Mouse (Mus musculus): ENCODE measurements at regions not wholly inside any gene's neighbourhood (a gene's known extent, or its start where the extent isn't known, plus 50 kb on each side); places are given as distances from the start of the nearest gene placed in this dataset.

DNA sequence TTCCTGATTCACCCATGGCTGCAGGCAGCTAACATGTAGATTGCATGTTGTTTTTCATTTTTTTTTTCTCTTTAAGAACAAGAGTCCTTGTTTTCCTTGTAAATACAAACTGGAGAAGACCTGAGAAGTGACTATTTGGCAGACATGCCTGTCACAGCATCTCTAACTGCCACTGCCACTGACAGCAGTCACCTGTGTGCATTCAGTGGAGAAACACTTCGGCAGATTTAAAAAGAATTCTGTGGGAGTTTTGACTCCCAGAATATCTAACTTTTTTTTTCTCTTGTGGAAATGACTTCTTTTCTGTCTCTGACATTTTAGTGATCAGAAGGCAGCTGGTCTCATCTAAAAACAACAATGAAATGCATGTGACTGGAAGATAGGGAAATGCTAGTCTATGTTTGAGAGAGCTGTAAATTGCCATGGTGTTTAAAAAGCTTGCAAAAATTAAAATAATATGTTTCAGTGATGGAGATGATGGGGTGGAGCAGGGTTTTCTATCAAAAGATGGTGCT, 526.0 kb upstream of the Agtr1b start:
- Histone ChIP-seq H3K27me3 (ENCODE audit: insufficient read depth, poor library complexity, severe bottlenecking) (no peaks in the 10 kb centered on the region), H3K27ac (no peak overlapping the region), H3K4me3 (no peak overlapping the region), H3K9me3 (no peaks in the 10 kb centered on the region), H3K36me3 (no peaks in the 10 kb centered on the region), H3K4me1 (replicated peaks) (no peaks in the 10 kb centered on the region)
- 80% methylated on average over 1 of the region's 1 CpGs for WGBS
- DNase-seq (ENCODE audit: low spot score): no peak

DNA sequence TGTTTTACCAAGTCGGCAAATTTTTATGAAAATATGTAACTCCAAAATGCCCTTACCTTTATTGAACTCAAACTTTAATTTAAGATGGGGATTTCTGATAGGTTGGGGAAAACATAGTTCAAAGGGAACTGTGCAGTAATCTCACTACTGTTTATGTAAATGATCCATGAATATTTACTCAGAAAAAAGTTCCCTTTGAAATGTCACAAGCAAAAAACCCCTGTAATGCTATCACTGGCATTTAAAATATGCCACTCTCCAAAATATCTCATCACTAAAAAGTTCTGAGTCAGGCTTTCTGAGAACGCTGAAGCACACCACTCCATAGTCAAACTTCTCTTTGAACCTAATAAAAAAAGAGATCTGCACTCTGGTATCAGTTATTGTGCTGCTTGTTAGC, 497.3 kb upstream of the Agtr1b start:
- 85% methylated on average over 2 of the region's 2 CpGs for WGBS
- Histone ChIP-seq H3K27ac (no peak overlapping the region), H3K4me3 (no peak overlapping the region), H3K27me3 (ENCODE audit: insufficient read depth, poor library complexity, severe bottlenecking) (no peaks in the 10 kb centered on the region), H3K36me3 (no peaks in the 10 kb centered on the region), H3K4me1 (replicated peaks) (no peaks in the 10 kb centered on the region), H3K9me3 (no peaks in the 10 kb centered on the region)
- no peak for DNase-seq (ENCODE audit: low spot score)

DNA sequence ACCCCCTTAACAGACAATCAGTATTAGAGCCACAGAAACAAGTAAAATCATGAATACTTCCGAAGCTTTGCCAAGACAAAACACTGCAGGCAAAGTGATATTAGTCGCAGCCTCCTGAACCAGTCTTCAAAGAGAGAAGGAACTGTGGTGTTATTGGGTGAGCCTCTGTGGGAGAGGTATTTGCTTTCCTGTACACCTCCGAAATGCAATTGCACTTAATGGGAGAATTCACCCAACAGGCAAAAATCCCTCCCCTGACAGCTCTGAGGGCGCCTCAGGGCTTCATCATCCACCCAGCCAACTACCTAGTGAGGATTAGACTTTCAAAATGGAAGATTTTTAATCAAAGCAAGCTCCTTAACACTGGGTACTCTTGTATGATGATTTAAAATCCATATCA, 464.1 kb upstream of the Agtr1b start:
- H3K27ac ChIP-seq: no peak overlapping the region
- H3K4me1 ChIP-seq (replicated peaks): no peaks in the 10 kb centered on the region
- 79% methylated on average over 4 of the region's 4 CpGs for WGBS
- no peak for DNase-seq (ENCODE audit: low spot score)
- no peak overlapping the region for H3K4me3 ChIP-seq
- no peaks in the 10 kb centered on the region for H3K9me3 ChIP-seq
- H3K36me3 ChIP-seq: no peaks in the 10 kb centered on the region
- H3K27me3 ChIP-seq (ENCODE audit: insufficient read depth, poor library complexity, severe bottlenecking): no peaks in the 10 kb centered on the region

- Histone ChIP-seq H3K9me3 (no peaks in the 10 kb centered on the region), H3K4me1 (replicated peaks) (no peaks in the 10 kb centered on the region), H3K27me3 (ENCODE audit: insufficient read depth, poor library complexity, severe bottlenecking) (no peaks in the 10 kb centered on the region), H3K27ac (no peak overlapping the region), H3K36me3 (no peaks in the 10 kb centered on the region), H3K4me3 (no peak overlapping the region)
- DNase-seq (ENCODE audit: low spot score): no peak
- 77% methylated on average over 1 of the region's 1 CpGs for WGBS
Measured at GRCm38 (mm10) chr3:20829391-20829790, 462.4 kb upstream of the Agtr1b start.

DNA sequence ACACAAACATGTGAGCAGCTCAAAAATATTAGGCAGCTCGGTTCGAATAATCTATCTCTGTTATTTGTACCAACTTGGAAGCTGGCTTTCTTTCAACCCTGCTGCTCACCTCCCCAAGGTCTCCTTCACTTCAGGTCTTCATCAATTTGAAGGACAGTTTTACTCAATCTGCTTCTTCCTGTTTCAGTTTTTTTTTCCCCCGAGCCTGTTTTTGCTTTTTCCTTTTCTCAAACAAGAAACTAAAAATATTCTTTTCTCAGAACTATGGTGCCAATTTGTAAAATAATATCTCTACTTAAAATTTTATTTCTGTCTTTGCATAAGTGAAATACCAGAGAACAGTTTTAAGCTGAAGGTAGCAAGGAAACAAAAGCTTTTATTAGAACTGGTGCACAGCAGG, 461.8 kb upstream of the Agtr1b start:
- H3K4me3 ChIP-seq: no peak overlapping the region
- WGBS: 85% methylated on average over 3 of the region's 3 CpGs
- no peaks in the 10 kb centered on the region for H3K9me3 ChIP-seq
- no peaks in the 10 kb centered on the region for H3K36me3 ChIP-seq
- DNase-seq (ENCODE audit: low spot score): no peak
- H3K27ac ChIP-seq: no peak overlapping the region
- no peaks in the 10 kb centered on the region for H3K4me1 ChIP-seq (replicated peaks)
- no peaks in the 10 kb centered on the region for H3K27me3 ChIP-seq (ENCODE audit: insufficient read depth, poor library complexity, severe bottlenecking)

DNA sequence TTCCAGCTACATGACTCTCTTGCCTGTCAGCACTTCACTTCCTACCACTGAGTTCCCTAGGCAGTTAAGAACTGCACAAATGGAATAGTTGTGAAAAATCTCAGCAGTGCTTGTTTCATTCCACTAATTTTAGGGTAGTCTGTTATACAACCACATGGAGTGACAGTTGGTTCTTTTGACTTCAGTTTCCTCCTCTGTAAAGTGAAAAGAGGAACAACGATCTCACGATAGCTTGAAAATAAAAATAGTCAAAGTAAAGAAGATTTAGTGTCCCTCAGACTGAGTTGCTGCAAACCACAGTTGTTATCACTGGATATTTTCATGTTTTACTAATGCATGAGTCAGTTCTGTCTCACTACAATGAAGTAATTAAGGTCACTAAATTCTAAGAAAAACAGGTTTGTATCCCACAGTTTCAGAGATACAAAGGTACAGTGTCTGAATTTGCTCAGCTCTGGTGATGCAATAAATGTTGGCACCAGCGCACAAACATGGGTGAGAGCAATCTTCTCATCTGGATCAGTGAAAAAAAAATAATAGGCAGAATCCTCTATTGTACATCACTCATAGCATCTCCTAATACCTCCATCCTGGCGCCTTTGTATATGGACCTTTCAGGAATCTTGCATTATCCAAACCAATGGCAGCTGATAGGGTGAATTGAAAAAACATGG, 458.8 kb upstream of the Agtr1b start:
- Histone ChIP-seq H3K36me3 (no peaks in the 10 kb centered on the region), H3K27me3 (ENCODE audit: insufficient read depth, poor library complexity, severe bottlenecking) (no peaks in the 10 kb centered on the region), H3K4me3 (no peak overlapping the region), H3K4me1 (replicated peaks) (no peaks in the 10 kb centered on the region), H3K27ac (no peak overlapping the region), H3K9me3 (no peaks in the 10 kb centered on the region)
- WGBS: 91% methylated on average over 4 of the region's 4 CpGs
- DNase-seq (ENCODE audit: low spot score): no peak

DNA sequence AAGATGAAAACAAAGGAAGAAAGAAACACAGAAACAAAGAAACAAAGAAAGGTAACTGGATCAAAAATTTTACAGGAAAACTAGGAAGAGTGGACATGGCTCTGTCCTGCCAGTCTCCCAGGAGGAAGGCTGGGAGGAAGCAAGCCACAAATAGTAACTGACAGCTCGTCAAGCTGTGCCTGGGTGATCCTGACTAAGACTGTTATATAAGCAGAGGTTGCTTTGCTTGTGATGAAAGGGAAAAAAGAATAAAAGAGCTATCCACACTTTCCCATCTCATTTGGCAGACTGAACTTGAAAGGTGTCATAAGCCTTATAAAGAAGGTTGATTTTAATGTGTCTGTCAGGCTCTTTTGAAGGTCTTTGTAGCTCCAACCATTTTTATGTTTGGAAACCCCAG, 455.2 kb upstream of the Agtr1b start:
- no peak for DNase-seq (ENCODE audit: low spot score)
- H3K36me3 ChIP-seq: no peaks in the 10 kb centered on the region
- no peak overlapping the region for H3K27ac ChIP-seq
- no peaks in the 10 kb centered on the region for H3K27me3 ChIP-seq (ENCODE audit: insufficient read depth, poor library complexity, severe bottlenecking)
- no peaks in the 10 kb centered on the region for H3K4me1 ChIP-seq (replicated peaks)
- H3K4me3 ChIP-seq: no peak overlapping the region
- no peaks in the 10 kb centered on the region for H3K9me3 ChIP-seq
- WGBS: 32% methylated on average over 1 of the region's 1 CpGs

- no peak overlapping the region for H3K4me3 ChIP-seq
- no peak for DNase-seq (ENCODE audit: low spot score)
- H3K4me1 ChIP-seq (replicated peaks): no peaks in the 10 kb centered on the region
- H3K9me3 ChIP-seq: no peaks in the 10 kb centered on the region
- no peak overlapping the region for H3K27ac ChIP-seq
- 76% methylated on average over 4 of the region's 4 CpGs for WGBS
- no peaks in the 10 kb centered on the region for H3K27me3 ChIP-seq (ENCODE audit: insufficient read depth, poor library complexity, severe bottlenecking)
- H3K36me3 ChIP-seq: no peaks in the 10 kb centered on the region
Measured at GRCm38 (mm10) chr3:20821712-20822111, 454.7 kb upstream of the Agtr1b start.

DNA sequence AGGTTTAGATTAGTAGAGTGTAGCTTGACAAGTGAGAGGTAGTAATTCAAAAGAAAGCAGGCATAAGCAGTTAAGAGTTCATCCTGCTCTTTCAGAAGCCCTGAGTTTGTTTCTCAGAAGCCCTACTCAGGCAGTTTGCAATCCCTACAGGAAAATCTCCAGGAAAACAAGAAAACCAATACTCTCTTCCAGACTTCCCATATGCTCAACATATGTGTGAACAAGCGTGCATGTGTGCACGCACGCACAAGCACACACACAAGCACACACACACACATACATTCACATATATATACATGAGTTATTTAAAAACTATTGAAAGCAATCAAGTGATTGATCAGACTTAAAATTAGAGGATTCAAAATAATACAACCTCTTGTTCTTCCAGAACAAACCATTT, 453.1 kb upstream of the Agtr1b start:
- DNase-seq (ENCODE audit: low spot score): no peak
- Histone ChIP-seq H3K27me3 (ENCODE audit: insufficient read depth, poor library complexity, severe bottlenecking) (no peaks in the 10 kb centered on the region), H3K9me3 (no peaks in the 10 kb centered on the region), H3K4me3 (no peak overlapping the region), H3K36me3 (no peaks in the 10 kb centered on the region), H3K4me1 (replicated peaks) (no peaks in the 10 kb centered on the region), H3K27ac (no peak overlapping the region)
- WGBS: 91% methylated on average over 3 of the region's 3 CpGs

DNA sequence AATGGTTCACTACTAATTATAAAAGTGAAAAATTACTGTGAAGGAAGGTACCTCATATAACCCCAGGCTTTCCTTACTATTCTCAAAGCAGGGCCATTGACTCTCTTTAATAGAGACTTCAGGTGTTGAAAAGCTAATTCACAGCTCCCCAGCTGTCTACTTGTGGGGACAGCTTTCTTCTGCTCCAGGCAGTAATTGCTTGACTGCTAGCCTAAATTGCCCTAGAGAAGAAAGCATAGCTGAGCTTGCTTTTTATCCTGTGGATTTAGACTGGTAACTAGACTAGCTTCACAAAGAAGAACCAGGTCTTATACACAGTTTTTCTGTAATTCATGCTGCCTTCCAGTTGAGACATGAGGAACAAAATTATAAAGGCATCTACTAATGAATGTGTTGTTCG, 452.6 kb upstream of the Agtr1b start:
- WGBS: 87% methylated on average over 1 of the region's 1 CpGs

DNA sequence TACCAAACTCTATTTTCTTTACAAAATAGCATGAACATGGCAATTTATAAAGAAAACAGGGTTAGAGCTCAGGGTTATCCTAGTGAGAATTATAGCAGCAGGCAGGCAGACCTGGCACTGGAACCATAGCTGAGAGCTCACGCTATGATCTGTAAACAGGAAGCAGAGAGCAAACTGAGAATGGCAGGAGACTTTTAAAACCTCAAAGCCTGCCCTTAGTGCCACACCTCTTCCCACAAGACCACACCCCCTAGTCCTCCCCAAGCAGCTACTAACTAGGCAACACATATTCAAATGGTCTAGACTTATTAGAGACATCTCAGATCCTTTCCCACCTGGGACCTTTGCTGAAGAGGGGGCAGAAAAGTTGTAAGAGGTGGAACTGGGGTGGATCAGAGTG, 449.6 kb upstream of the Agtr1b start:
- DNase-seq (ENCODE audit: low spot score): no peak
- 61% methylated on average over 1 of the region's 1 CpGs for WGBS
- H3K36me3 ChIP-seq: no peaks in the 10 kb centered on the region
- H3K4me1 ChIP-seq (replicated peaks): no peaks in the 10 kb centered on the region
- H3K27ac ChIP-seq: no peak overlapping the region
- H3K4me3 ChIP-seq: no peak overlapping the region
- no peaks in the 10 kb centered on the region for H3K9me3 ChIP-seq
- no peaks in the 10 kb centered on the region for H3K27me3 ChIP-seq (ENCODE audit: insufficient read depth, poor library complexity, severe bottlenecking)

More for the DNA sequence above, 452.6 kb upstream of the Agtr1b start:
- Histone ChIP-seq H3K4me1 (replicated peaks) (no peaks in the 10 kb centered on the region), H3K9me3 (no peaks in the 10 kb centered on the region), H3K4me3 (no peak overlapping the region), H3K27me3 (ENCODE audit: insufficient read depth, poor library complexity, severe bottlenecking) (no peaks in the 10 kb centered on the region), H3K27ac (no peak overlapping the region), H3K36me3 (no peaks in the 10 kb centered on the region)
- no peak for DNase-seq (ENCODE audit: low spot score)

- Histone ChIP-seq H3K4me1 (replicated peaks) (no peaks in the 10 kb centered on the region), H3K4me3 (no peak overlapping the region), H3K9me3 (no peaks in the 10 kb centered on the region), H3K27me3 (ENCODE audit: insufficient read depth, poor library complexity, severe bottlenecking) (no peaks in the 10 kb centered on the region), H3K27ac (no peak overlapping the region), H3K36me3 (no peaks in the 10 kb centered on the region)
- no peak for DNase-seq (ENCODE audit: low spot score)
- WGBS: 63% methylated on average over 1 of the region's 1 CpGs
Measured at GRCm38 (mm10) chr3:20794256-20794655, 427.3 kb upstream of the Agtr1b start.

GRCm38 (mm10) chr3:20792503-20792902, 425.5 kb upstream of the Agtr1b start:
- WGBS: 86% methylated on average over 1 of the region's 1 CpGs
- DNase-seq (ENCODE audit: low spot score): no peak

GRCm38 (mm10) chr3:20777883-20778282, 410.9 kb upstream of the Agtr1b start:
- DNase-seq (ENCODE audit: low spot score): no peak
- H3K27ac ChIP-seq: no peak overlapping the region
- no peaks in the 10 kb centered on the region for H3K36me3 ChIP-seq
- no peaks in the 10 kb centered on the region for H3K27me3 ChIP-seq (ENCODE audit: insufficient read depth, poor library complexity, severe bottlenecking)
- H3K4me1 ChIP-seq (replicated peaks): no peaks in the 10 kb centered on the region
- H3K4me3 ChIP-seq: no peak overlapping the region
- no peaks in the 10 kb centered on the region for H3K9me3 ChIP-seq

More at GRCm38 (mm10) chr3:20792503-20792902, 425.5 kb upstream of the Agtr1b start:
- no peaks in the 10 kb centered on the region for H3K27me3 ChIP-seq (ENCODE audit: insufficient read depth, poor library complexity, severe bottlenecking)
- no peak overlapping the region for H3K4me3 ChIP-seq
- H3K9me3 ChIP-seq: no peaks in the 10 kb centered on the region
- no peak overlapping the region for H3K27ac ChIP-seq
- no peaks in the 10 kb centered on the region for H3K36me3 ChIP-seq
- no peaks in the 10 kb centered on the region for H3K4me1 ChIP-seq (replicated peaks)
